Mouse (Mus musculus) kidney, embryonic 15.5 days (tissue): ENCODE measurements around the gene Mepce. TPM values are rescaled to one million over a fixed set of nuclear protein-coding genes. Genes with fewer than 3 reads are reported as not detected.
"Not testable (repeated sequence)": the region's sequence is repeated elsewhere in the genome, so short reads cannot be mapped to it uniquely, and the experiment has no call there.

Experiments used
- ATAC-seq: fragments of 200-750 bp; cut with Nextera tagmentation; replicated peaks from 2 replicates; pipeline ENCODE4 v1.8.0; 2017; ENCODE audit warnings: moderate TSS enrichment; ENCODE audit not compliant: low FRiP score
- H3K27ac ChIP-seq: fragments of 300-500 bp; sonication (generic); 2 replicates; pipeline ENCODE4 v1.5.1; 2015; ENCODE audit warnings: mild to moderate bottlenecking, inconsistent platforms
- H3K27me3 ChIP-seq: fragments of 300-500 bp; sonication (generic); 2 replicates; pipeline ENCODE4 v1.6.1; 2015; ENCODE audit warnings: inconsistent platforms
- H3K36me3 ChIP-seq: fragments of 300-500 bp; sonication (generic); 2 replicates; pipeline ENCODE4 v1.6.1; 2015; ENCODE audit warnings: inconsistent platforms
- H3K4me1 ChIP-seq: fragments of 300-500 bp; sonication (generic); 2 replicates; pipeline ENCODE4 v1.6.1; 2015; ENCODE audit warnings: inconsistent platforms
- H3K4me2 ChIP-seq: fragments of 300-500 bp; sonication (generic); 2 replicates; pipeline ENCODE4 v1.6.1; 2015; ENCODE audit warnings: moderate library complexity, mild to moderate bottlenecking, inconsistent platforms
- H3K4me3 ChIP-seq: fragments of 300-500 bp; sonication (generic); replicated peaks from 2 replicates; pipeline ENCODE4 v1.5.1; 2015; ENCODE audit warnings: mild to moderate bottlenecking, inconsistent platforms
- H3K9ac ChIP-seq: fragments of 300-500 bp; sonication (generic); 2 replicates; pipeline ENCODE4 v1.6.1; 2015; ENCODE audit warnings: mild to moderate bottlenecking, inconsistent platforms
- H3K9me3 ChIP-seq: fragments of 300-500 bp; sonication (generic); replicated peaks from 2 replicates; pipeline ENCODE4 v1.6.1; 2016; ENCODE audit warnings: inconsistent platforms
- WGBS: fragments of 180-500 bp; shearing (Covaris S2); methylation state at CpG from one replicate; pipeline ENCODE4 v1.1.7; 2015; ENCODE audit warnings: mixed read lengths; 5-methylcytosine and 5-hydroxymethylcytosine counted together
- polyA plus RNA-seq: library from polyadenylated mRNA; unstranded; fragments of >200 nt; fragmentation: Nextera tagmentation; extraction: Ambion mirVana; gene quantifications from 2 replicates; pipeline ENCODE4 v1.2.1, GENCODE M21; 2015

Gene Mepce
- polyA plus RNA-seq: 9.2 and 10.4 TPM in 2 replicates

DNA sequence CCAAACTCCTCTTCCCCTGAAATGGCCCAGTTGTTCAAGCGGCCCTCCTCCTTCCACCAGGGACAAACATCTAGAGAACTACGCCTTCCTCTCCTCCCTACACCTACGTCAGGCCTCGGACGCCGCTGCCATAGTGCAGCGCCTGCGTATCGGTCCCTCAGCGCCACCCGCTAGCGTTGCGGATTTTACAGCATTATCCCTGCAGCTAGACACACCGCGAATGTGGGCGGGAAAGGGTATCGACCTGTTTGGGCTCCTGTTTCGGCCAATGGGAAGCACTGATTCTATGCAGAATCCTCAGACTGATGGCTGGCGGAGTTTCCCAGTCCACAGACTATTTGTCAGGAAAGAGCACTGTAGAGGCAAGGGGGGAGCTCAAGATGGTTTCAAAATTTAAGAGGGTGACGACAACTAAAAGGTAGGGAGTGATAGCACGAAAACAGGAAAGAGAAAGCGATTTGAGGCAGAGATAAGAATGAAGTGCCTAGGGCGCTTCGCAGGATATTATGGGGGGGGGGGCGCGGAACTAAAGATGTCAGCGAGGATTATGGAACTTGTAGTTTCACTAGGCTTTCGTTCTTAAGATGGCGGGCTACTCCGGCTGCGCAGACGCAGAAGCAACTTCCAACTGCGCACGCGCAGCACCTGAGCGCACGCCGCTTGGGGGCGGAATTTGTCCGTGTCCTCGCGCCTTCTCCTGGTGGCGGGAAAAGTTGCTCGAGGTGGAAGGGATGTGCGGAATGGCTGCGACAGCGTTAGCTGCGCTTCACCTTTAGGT lies at the start of gene Mepce, which contains the start of gene Zcwpw1:
Mepce (minus strand) TSS at position 505 of the 778 bp plus-strand sequence.
Zcwpw1 (plus strand) TSS at position 648 of the 778 bp plus-strand sequence.
- ATAC-seq: peak; percentile 71
- H3K4me1 ChIP-seq: peaks cover 38% of the 10 kb centered on the region
- H3K27me3 ChIP-seq: no peaks in the 10 kb centered on the region
- peak within 1 kb of the TSS; percentile 90 for H3K4me2 ChIP-seq
- H3K9ac ChIP-seq: peak within 1 kb of the TSS; percentile 92
- H3K9me3 ChIP-seq: no peaks in the 10 kb centered on the region
- H3K27ac ChIP-seq: peak within 1 kb of the TSS; percentile 98
- peak within 1 kb of the TSS; percentile 92 for H3K4me3 ChIP-seq
- peaks cover 26% of the 10 kb centered on the region for H3K36me3 ChIP-seq
- under 1% methylated on average over 48 of the region's 48 CpGs for WGBS

DNA sequence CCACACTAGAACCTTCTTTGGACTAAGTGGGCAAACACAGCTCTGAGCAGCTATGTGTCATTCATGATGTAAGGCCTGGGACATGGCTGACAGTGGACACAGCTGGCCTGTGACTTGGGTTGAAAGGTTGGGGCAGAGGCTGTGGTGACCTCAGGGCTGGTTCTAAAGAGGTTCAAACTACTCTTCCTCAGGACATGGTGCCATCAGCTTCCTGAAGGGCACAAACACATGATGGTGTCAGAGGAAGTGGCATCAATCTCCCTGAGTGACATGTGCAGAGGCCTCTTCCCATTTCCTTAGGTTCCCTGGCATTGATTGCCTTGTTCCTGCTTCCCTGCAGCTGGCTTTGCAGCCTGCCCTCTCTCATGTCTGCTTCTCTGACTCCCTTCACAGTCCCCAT lies 49.7 kb upstream of the Mepce start:
- ATAC-seq, H3K36me3 ChIP-seq, H3K4me2 ChIP-seq, H3K9me3 ChIP-seq, H3K4me3 ChIP-seq, H3K27me3 ChIP-seq, H3K4me1 ChIP-seq, H3K9ac ChIP-seq, H3K27ac ChIP-seq: not testable (repeated sequence)

DNA sequence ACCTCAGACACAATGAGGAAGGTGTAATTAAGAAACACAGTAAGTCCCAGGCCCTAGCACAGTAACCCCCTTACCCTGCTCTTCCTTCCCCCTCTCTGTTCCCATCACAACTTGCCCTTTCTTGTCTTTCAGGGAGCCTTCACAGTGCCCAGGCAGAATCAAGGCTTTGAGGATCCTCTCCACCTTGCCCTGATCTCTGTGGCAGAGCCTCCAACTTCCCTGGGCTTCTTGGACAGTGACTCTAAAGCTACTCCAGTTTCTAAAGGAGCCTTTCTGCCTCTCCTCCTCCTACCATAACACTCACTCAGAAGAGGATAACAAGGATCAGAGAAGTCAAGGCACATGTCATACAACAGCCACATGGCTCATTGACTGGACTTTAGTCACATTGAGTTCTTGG lies 49.2 kb upstream of the Mepce start:
- H3K36me3 ChIP-seq: no peaks in the 10 kb centered on the region

DNA sequence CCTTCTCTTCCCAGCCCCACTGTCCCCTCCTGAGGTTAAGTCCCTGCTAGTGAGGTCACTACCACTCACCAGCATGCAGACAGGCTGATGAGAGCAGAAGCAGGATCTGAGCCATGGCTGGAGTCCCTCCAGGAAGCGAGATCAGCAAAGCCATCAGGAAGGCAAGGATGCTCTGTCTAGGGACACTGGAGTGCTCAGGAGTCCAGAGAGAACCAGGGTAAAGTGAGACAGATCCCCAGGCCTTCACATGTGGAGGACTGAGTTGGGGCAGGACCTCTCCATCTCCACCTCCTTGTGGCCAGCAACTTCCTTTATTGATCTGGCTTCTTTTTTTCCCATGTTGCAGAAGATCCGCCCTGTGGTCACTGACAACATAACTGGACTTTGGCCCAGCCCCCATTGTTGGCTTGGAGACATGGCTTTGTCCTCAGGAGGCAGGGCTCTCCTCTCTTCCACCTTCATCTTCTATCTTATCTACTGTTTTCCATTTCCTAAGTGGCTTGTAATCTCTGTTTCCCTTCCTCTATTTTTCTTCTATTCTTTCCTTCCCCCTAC lies 48.6 kb upstream of the Mepce start, which contains the start of gene Pilra:
Pilra (minus strand) TSS at position 316 of the 555 bp plus-strand sequence.
- 66% methylated on average over 2 of the region's 2 CpGs for WGBS
- ATAC-seq, H3K9me3 ChIP-seq, H3K4me3 ChIP-seq, H3K27ac ChIP-seq, H3K36me3 ChIP-seq, H3K27me3 ChIP-seq, H3K4me1 ChIP-seq, H3K9ac ChIP-seq, H3K4me2 ChIP-seq: not testable (repeated sequence)

More for the DNA sequence above, 49.2 kb upstream of the Mepce start:
- Histone ChIP-seq H3K27me3 (no peaks in the 10 kb centered on the region), H3K9me3 (no peaks in the 10 kb centered on the region), H3K4me2 (no peak overlapping the region), H3K4me3 (no peak overlapping the region), H3K27ac (no peak overlapping the region), H3K9ac (no peak overlapping the region), H3K4me1 (no peaks in the 10 kb centered on the region)
- no peak for ATAC-seq

DNA sequence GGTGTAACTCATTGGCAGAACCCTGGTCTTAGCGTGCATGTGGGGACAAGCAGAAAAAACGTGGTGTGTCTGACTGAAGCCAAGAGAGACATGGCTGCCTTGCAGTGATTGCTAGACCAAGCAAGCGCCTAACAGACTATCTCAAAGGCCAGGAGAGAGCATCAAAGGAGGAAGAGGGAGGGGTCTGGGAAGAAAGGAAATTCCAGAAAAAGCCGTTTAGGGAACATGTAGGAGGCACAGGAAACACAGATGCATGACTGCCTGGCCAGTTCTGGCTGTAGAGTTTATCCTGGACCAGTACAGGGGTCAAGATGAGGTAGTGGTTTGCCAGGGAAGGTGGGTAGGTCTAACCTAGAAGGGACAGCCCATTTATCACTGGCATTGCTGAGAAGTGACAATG lies 46.0 kb upstream of the Mepce start:
- Histone ChIP-seq H3K36me3 (no peaks in the 10 kb centered on the region), H3K4me1 (no peaks in the 10 kb centered on the region), H3K4me2 (no peak overlapping the region), H3K9me3 (no peaks in the 10 kb centered on the region), H3K27ac (no peak overlapping the region), H3K9ac (no peak overlapping the region), H3K4me3 (no peak overlapping the region), H3K27me3 (no peaks in the 10 kb centered on the region)
- ATAC-seq: no peak
- WGBS: 48% methylated on average over 4 of the region's 4 CpGs

DNA sequence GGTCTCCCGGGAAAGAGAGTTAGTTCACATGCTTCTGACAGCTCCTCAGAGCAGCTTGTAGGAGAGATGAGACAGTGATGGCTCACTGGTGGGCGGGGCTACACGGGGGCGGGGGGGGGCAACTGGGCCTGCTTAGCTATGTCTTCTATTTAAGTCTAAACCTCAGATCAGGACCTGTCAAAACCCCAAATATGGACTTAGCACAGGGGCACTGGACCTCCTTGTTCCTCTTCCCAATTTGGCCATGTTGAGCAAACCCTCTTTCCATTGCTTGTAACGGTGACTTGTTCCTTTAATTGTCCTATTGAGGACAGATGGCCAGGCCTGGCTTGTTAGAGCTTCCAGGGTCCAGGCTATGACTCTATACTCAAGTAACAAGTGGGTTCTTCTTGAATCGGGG lies 44.1 kb upstream of the Mepce start:
- no peak overlapping the region for H3K4me3 ChIP-seq
- 74% methylated on average over 6 of the region's 6 CpGs for WGBS

DNA sequence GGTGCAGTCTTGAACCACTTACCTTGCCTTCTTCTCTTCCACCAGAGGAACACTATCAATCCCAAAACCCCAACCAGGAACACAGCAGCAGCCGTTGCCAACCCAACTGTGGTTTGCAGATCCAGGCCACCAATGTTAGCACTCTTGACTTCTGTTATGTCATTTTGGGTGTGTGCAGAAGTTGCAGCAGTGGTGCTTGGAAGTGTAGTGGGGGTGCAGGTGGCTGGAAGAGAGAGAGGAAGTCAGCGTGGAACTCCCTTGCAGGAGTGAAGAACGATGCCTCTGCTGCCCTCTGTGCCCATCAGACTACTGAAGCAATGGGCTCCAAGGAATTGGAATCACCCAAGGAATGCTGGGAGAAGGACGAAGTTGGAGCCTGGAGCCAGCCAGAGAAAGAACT lies 43.7 kb upstream of the Mepce start:
- Histone ChIP-seq H3K36me3 (no peaks in the 10 kb centered on the region), H3K4me3 (no peak overlapping the region), H3K4me1 (no peaks in the 10 kb centered on the region), H3K27ac (no peak overlapping the region), H3K9me3 (no peaks in the 10 kb centered on the region), H3K27me3 (no peaks in the 10 kb centered on the region), H3K9ac (no peak overlapping the region), H3K4me2 (no peak overlapping the region)
- no peak for ATAC-seq
- 85% methylated on average over 4 of the region's 4 CpGs for WGBS

More for the DNA sequence above, 44.1 kb upstream of the Mepce start:
- Histone ChIP-seq H3K36me3 (no peaks in the 10 kb centered on the region), H3K27ac (no peak overlapping the region), H3K4me1 (no peaks in the 10 kb centered on the region), H3K9ac (no peak overlapping the region), H3K4me2 (no peak overlapping the region), H3K9me3 (no peaks in the 10 kb centered on the region), H3K27me3 (no peaks in the 10 kb centered on the region)
- no peak for ATAC-seq

DNA sequence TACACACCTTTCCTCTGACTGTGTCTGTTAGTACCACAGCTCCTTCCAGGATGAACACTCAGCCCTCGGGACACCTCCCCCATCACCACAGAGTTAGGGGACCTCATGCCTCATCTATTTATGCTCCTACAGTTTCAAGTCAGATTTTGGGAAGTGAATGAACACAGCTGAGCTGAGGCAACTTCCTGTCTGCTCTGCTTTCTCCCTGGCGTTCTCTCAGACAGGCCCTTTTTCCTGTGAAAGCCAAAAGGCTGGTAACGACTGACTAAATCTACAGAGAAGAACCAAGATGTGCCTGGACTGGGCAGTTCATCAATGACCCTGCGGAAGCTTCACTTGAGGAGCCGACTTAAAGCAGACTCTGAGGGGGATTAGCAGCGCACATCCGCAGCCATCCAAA lies 42.8 kb upstream of the Mepce start:
- H3K4me3 ChIP-seq: no peak overlapping the region
- no peaks in the 10 kb centered on the region for H3K9me3 ChIP-seq
- WGBS: 72% methylated on average over 7 of the region's 7 CpGs
- H3K27ac ChIP-seq: 0 out of 2 replicates have a peak overlapping the region, but pooled peaks have one; percentile 20
- no peaks in the 10 kb centered on the region for H3K27me3 ChIP-seq
- H3K4me1 ChIP-seq: no peaks in the 10 kb centered on the region
- no peak overlapping the region for H3K9ac ChIP-seq
- no peak for ATAC-seq
- no peaks in the 10 kb centered on the region for H3K36me3 ChIP-seq
- H3K4me2 ChIP-seq: no peak overlapping the region

DNA sequence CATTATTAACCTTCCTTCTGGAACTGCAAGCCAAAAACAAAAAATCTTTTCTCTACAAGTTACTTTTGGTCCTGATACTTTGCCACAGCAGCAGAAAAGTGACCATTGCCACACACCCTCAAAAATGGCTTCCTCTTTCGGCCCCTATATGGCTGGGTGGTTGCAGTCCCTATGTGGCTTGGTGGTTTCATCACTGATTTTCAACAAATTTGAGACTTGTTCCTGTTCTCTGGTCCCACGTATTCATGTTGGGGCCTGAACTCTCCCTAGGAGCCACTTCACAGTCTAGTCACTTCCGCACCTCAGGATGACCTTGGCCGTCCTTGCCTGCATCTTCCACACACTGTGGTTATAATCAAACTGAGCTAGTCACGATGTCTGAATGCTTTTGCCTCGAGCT lies 41.2 kb upstream of the Mepce start:
- Histone ChIP-seq H3K4me3 (no peak overlapping the region), H3K36me3 (no peaks in the 10 kb centered on the region), H3K27ac (no peak overlapping the region), H3K27me3 (no peaks in the 10 kb centered on the region), H3K4me1 (no peaks in the 10 kb centered on the region), H3K4me2 (no peak overlapping the region), H3K9ac (no peak overlapping the region), H3K9me3 (no peaks in the 10 kb centered on the region)
- WGBS: 89% methylated on average over 6 of the region's 6 CpGs
- no peak for ATAC-seq

DNA sequence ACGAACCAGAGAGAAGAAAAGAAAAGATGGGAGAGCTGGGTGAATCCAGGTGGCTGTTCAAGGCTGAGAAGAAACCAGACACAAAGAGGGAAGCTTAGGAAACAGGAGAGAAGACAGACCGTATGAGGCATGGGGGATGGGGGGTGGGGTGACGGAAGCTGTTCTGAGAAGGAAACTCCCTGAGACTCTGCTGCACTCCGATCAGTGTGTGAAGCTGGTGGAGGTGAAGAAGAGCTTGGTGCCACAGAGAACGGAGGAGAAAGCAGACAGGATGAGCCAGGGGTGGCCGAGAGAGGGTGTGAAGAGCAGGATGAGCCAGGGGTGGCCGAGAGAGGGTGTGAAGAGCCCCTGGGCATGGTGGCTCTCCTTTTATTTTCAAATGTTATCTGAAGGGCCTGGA lies 39.0 kb upstream of the Mepce start:
- H3K4me2 ChIP-seq: no peak overlapping the region
- 61% methylated on average over 7 of the region's 7 CpGs for WGBS
- no peaks in the 10 kb centered on the region for H3K36me3 ChIP-seq
- no peak for ATAC-seq
- no peak overlapping the region for H3K27ac ChIP-seq
- H3K4me1 ChIP-seq: no peaks in the 10 kb centered on the region
- H3K9me3 ChIP-seq: no peaks in the 10 kb centered on the region
- no peak overlapping the region for H3K4me3 ChIP-seq
- H3K27me3 ChIP-seq: no peaks in the 10 kb centered on the region
- H3K9ac ChIP-seq: no peak overlapping the region

DNA sequence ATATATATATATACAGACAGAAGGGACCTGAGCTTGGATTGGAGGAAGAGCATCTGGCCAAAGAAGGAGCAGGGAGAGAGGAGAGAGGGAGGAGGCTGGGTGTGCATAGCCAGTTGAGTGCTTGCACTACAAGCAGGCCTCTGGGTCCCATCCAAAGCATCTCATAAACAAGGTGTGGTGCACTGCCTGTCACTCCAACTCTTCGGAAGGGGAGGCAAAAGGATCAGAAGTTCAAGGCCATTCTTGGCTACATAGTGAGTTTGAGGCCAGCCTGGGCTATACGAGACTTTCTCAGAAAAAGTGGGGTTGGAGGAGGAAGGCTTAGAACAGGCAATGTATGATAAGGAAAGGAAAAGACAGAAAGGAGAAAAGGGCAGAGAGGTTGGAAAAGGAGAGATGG lies 38.5 kb upstream of the Mepce start:
- Histone ChIP-seq H3K4me1 (no peaks in the 10 kb centered on the region), H3K9me3 (no peaks in the 10 kb centered on the region), H3K9ac (no peak overlapping the region), H3K27me3 (no peaks in the 10 kb centered on the region), H3K27ac (no peak overlapping the region), H3K4me3 (no peak overlapping the region), H3K36me3 (no peaks in the 10 kb centered on the region), H3K4me2 (no peak overlapping the region)
- 91% methylated on average over 2 of the region's 2 CpGs for WGBS
- no peak for ATAC-seq

DNA sequence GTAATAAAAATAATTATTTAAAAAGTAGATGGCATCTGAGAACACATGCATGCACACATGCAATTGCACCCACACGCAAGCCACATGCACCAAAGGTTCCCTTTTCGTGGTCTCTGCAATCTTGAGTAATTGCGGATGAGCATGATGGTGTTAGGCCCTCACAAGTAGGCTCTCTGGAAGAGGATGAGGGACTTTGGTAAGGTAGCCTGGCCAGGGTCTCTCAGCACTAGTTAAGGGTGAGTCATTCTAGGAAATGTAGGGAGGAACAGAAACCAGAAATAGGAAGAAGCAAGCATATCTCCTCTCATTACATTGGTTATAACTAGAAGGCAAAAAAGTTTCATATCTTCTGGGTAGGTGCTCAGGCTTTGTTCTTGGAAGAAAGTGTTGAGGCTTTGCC lies 37.6 kb upstream of the Mepce start:
- H3K4me3 ChIP-seq: no peak overlapping the region
- no peak overlapping the region for H3K9ac ChIP-seq
- no peaks in the 10 kb centered on the region for H3K4me1 ChIP-seq
- no peak overlapping the region for H3K27ac ChIP-seq
- no peaks in the 10 kb centered on the region for H3K36me3 ChIP-seq
- 87% methylated on average over 3 of the region's 3 CpGs for WGBS
- no peaks in the 10 kb centered on the region for H3K27me3 ChIP-seq
- H3K4me2 ChIP-seq: no peak overlapping the region
- no peak for ATAC-seq
- no peaks in the 10 kb centered on the region for H3K9me3 ChIP-seq
